Mouse (Mus musculus) E14TG2a.4 (cell line): ENCODE measurements around the gene Spg21.

Source experiments
- CTCF ChIP-seq: conservative IDR thresholded peaks from 2 replicates; pipeline ENCODE4 v1.5.1; 2014; ENCODE audit warnings: low read length
- NANOG ChIP-seq: IDR thresholded peaks from 2 replicates; pipeline ENCODE4 v1.6.1; 2014; ENCODE audit warnings: borderline replicate concordance, low read length, mixed read lengths
- POU5F1 ChIP-seq: IDR thresholded peaks from 2 replicates; pipeline ENCODE4 v1.6.1; 2014; ENCODE audit warnings: low read length, borderline replicate concordance

GRCm38 (mm10) chr9:65430921-65431320 lies 29.8 kb upstream of the Spg21 start:
- no peak for TF ChIP-seq CTCF
- no peak for TF ChIP-seq NANOG
- TF ChIP-seq POU5F1 = no peak
